Mouse (Mus musculus): ENCODE measurements around the gene Shroom3. TPM values are rescaled to one million over a fixed set of nuclear protein-coding genes. Genes with fewer than 3 reads are reported as not detected.

Shroom3 gene
- total RNA-seq, 2 experiments from 2014 or later = not detected

- no peak for ATAC-seq (replicated peaks; ENCODE audit: poor library complexity, severe bottlenecking)
Observed at GRCm38 (mm10) chr5:92694316-92694995, 11.2 kb downstream of the Shroom3 start.

GRCm38 (mm10) chr5:92698131-92698836 is 15.0 kb downstream of the Shroom3 start:
- ATAC-seq (replicated peaks; ENCODE audit: poor library complexity, severe bottlenecking) = no peak

- ATAC-seq (replicated peaks; ENCODE audit: poor library complexity, severe bottlenecking) = no peak
Observed at GRCm38 (mm10) chr5:92698837-92699529, 15.7 kb downstream of the Shroom3 start.

- ATAC-seq (replicated peaks; ENCODE audit: poor library complexity, severe bottlenecking) = no peak
Observed at GRCm38 (mm10) chr5:92701750-92702149, 18.5 kb downstream of the Shroom3 start.

- no peak for ATAC-seq (replicated peaks; ENCODE audit: poor library complexity, severe bottlenecking)
Observed at GRCm38 (mm10) chr5:92703671-92704070, 20.4 kb downstream of the Shroom3 start.

- peak; percentile 95 for ATAC-seq (replicated peaks; ENCODE audit: poor library complexity, severe bottlenecking)
Observed at GRCm38 (mm10) chr5:92707921-92708491, 24.8 kb downstream of the Shroom3 start.

- ATAC-seq (replicated peaks; ENCODE audit: poor library complexity, severe bottlenecking) = no peak
Observed at GRCm38 (mm10) chr5:92710779-92711178, 27.5 kb downstream of the Shroom3 start.

GRCm38 (mm10) chr5:92711666-92712290 is 28.5 kb downstream of the Shroom3 start:
- ATAC-seq (replicated peaks; ENCODE audit: poor library complexity, severe bottlenecking) = no peak

- no peak for ATAC-seq (replicated peaks; ENCODE audit: poor library complexity, severe bottlenecking)
Observed at GRCm38 (mm10) chr5:92712621-92713395, 29.6 kb downstream of the Shroom3 start.

- ATAC-seq (replicated peaks; ENCODE audit: poor library complexity, severe bottlenecking) = no peak
Observed at GRCm38 (mm10) chr5:92714886-92715285, 31.7 kb downstream of the Shroom3 start.

GRCm38 (mm10) chr5:92715319-92715718 is 32.1 kb downstream of the Shroom3 start:
- ATAC-seq (replicated peaks; ENCODE audit: poor library complexity, severe bottlenecking) = no peak

GRCm38 (mm10) chr5:92715890-92716289 is 32.7 kb downstream of the Shroom3 start:
- peak; percentile 25; the same call in 1 of the 2 replicates for ATAC-seq (replicated peaks; ENCODE audit: poor library complexity, severe bottlenecking)

GRCm38 (mm10) chr5:92717666-92718360 is 34.6 kb downstream of the Shroom3 start:
- peak; percentile 22 for ATAC-seq (replicated peaks; ENCODE audit: poor library complexity, severe bottlenecking)

- ATAC-seq (replicated peaks; ENCODE audit: poor library complexity, severe bottlenecking) = no peak
Observed at GRCm38 (mm10) chr5:92718856-92719255, 35.6 kb downstream of the Shroom3 start.

- ATAC-seq (replicated peaks; ENCODE audit: poor library complexity, severe bottlenecking) = no peak
Observed at GRCm38 (mm10) chr5:92721610-92722009, 38.4 kb downstream of the Shroom3 start.

- peak; percentile 74 for ATAC-seq (replicated peaks; ENCODE audit: poor library complexity, severe bottlenecking)
Observed at GRCm38 (mm10) chr5:92725935-92726334, 42.7 kb downstream of the Shroom3 start.

GRCm38 (mm10) chr5:92728252-92728828 is 45.1 kb downstream of the Shroom3 start:
- no peak for ATAC-seq (replicated peaks; ENCODE audit: poor library complexity, severe bottlenecking)

- no peak for ATAC-seq (replicated peaks; ENCODE audit: poor library complexity, severe bottlenecking)
Observed at GRCm38 (mm10) chr5:92729221-92729620, 46.0 kb downstream of the Shroom3 start.

- no peak for ATAC-seq (replicated peaks; ENCODE audit: poor library complexity, severe bottlenecking)
Observed at GRCm38 (mm10) chr5:92741802-92742201, 58.6 kb downstream of the Shroom3 start.

Measured in granulocyte monocyte progenitor cell, adult 5-6 weeks (primary cell).